Mouse (Mus musculus): ENCODE results near the gene Psmd4.
A peak's percentile ranks its signal among the peaks of the same experiment; 100 is the strongest.
"Not testable (repeated sequence)": the region's sequence is repeated elsewhere in the genome, so short reads cannot be mapped to it uniquely, and the experiment has no call there.

Gene Psmd4

GRCm38 (mm10) chr3:95042166-95042837, at the start of gene Psmd4:
Gene Psmd4 (minus strand): TSS chr3:95042614.
- DNase-seq (ENCODE audit: low spot score in 2 of 2), result peak; percentile 98

GRCm38 (mm10) chr3:95088071-95088470, 45.7 kb upstream of the Psmd4 start:
- DNase-seq (ENCODE audit: low spot score in 2 of 2), result no peak

- no peak for DNase-seq (ENCODE audit: low spot score in 2 of 2)
Measured at GRCm38 (mm10) chr3:95071606-95072005, 29.2 kb upstream of the Psmd4 start.

GRCm38 (mm10) chr3:95066570-95066969, 24.2 kb upstream of the Psmd4 start:
- DNase-seq (ENCODE audit: low spot score in 2 of 2), result peak in 1 of 2 experiments; percentile 67

GRCm38 (mm10) chr3:95066095-95066494, 23.7 kb upstream of the Psmd4 start:
- DNase-seq (ENCODE audit: low spot score in 2 of 2), result no peak

- DNase-seq (ENCODE audit: low spot score in 2 of 2), result no peak
Measured at GRCm38 (mm10) chr3:95065553-95065952, 23.1 kb upstream of the Psmd4 start.

- DNase-seq (ENCODE audit: low spot score in 2 of 2), result no peak
Measured at GRCm38 (mm10) chr3:95063741-95064140, 21.3 kb upstream of the Psmd4 start.

- no peak for DNase-seq (ENCODE audit: low spot score in 2 of 2)
Measured at GRCm38 (mm10) chr3:95058078-95058477, 15.7 kb upstream of the Psmd4 start.

- DNase-seq (ENCODE audit: low spot score in 2 of 2), result no peak
Measured at GRCm38 (mm10) chr3:95056275-95056674, 13.9 kb upstream of the Psmd4 start.

- peak; percentile 12 to 24 for DNase-seq (ENCODE audit: low spot score in 2 of 2)
Measured at GRCm38 (mm10) chr3:95054481-95055260, 12.3 kb upstream of the Psmd4 start.

- DNase-seq (ENCODE audit: low spot score in 2 of 2), result no peak
Measured at GRCm38 (mm10) chr3:95053701-95054100, 11.3 kb upstream of the Psmd4 start.

GRCm38 (mm10) chr3:95052959-95053358, 10.5 kb upstream of the Psmd4 start:
- no peak for DNase-seq (ENCODE audit: low spot score in 2 of 2)

GRCm38 (mm10) chr3:95047914-95048313, 5.5 kb upstream of the Psmd4 start:
- no peak for DNase-seq (ENCODE audit: low spot score in 2 of 2)

GRCm38 (mm10) chr3:95046462-95047057, 4.1 kb upstream of the Psmd4 start:
- DNase-seq (ENCODE audit: low spot score in 2 of 2), result no peak

GRCm38 (mm10) chr3:95043251-95043650, 837 bp upstream of the Psmd4 start:
- no peak for DNase-seq (ENCODE audit: low spot score in 2 of 2)

GRCm38 (mm10) chr3:95042838-95043229, 420 bp upstream of the Psmd4 start:
- DNase-seq (ENCODE audit: low spot score in 2 of 2), result no peak

GRCm38 (mm10) chr3:95041625-95042024, 789 bp downstream of the Psmd4 start:
- no peak for DNase-seq (ENCODE audit: low spot score in 2 of 2)

- DNase-seq (ENCODE audit: low spot score in 2 of 2), result no peak
Measured at GRCm38 (mm10) chr3:95029953-95030352, 12.5 kb downstream of the Psmd4 start.

GRCm38 (mm10) chr3:95029291-95029827, 13.1 kb downstream of the Psmd4 start:
- not testable (repeated sequence) for DNase-seq (ENCODE audit: low spot score in 2 of 2)

GRCm38 (mm10) chr3:95028603-95029002, 13.8 kb downstream of the Psmd4 start:
- no peak for DNase-seq (ENCODE audit: low spot score in 2 of 2)

GRCm38 (mm10) chr3:95027701-95028100, 14.7 kb downstream of the Psmd4 start:
- no peak for DNase-seq (ENCODE audit: low spot score in 2 of 2)

- DNase-seq (ENCODE audit: low spot score in 2 of 2), result no peak
Measured at GRCm38 (mm10) chr3:95027057-95027645, 15.3 kb downstream of the Psmd4 start.
